16 mouse cellular contexts compared by ENCODE assay signal in the genomic region with DNA sequence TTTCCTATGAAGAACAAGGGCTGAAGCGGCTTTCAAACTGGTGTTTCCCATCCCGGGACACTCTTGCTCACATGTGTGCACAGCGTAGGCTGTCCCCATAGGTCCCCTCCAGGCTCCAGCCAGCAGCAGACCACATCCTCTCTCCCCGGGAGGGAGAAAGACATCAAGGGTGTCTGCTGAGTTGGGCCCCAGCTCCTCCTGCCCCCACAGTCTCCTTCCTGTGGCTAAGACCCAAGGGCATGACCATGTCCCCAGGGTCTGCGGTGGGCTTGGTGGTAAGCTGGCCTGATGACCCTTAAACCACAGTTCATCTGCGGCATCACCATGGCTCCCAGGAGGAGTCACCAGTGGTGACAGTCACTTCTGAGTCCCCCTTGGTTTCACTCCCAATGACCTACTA.
"Had no signal": no experiment of that assay in that cellular context is flagged by ENCODE, and none has a peak within 500 bp of the region (broad histone marks: within the 10 kb centered on the region; RNA-seq: fewer than 3 reads in every experiment).

No protein-coding gene starts in this region.

- H3K9ac ChIP-seq: limb, embryonic 13.5 days; liver, embryonic 13.5 days; lung, embryonic 14.5 days; midbrain, embryonic 12.5 days; midbrain, embryonic 15.5 days had no signal

- H3K4me1 ChIP-seq: liver, embryonic 13.5 days; midbrain, embryonic 12.5 days; midbrain, embryonic 15.5 days had no signal

- DNase-seq: kidney, adult 2 months; kidney, postnatal 10 days; kidney, postnatal 36 days; left cerebral cortex, postnatal 4 days; liver, embryonic 13.5 days; right cerebral cortex, postnatal 4 days; thymus, adult 2 months; thymus, postnatal 25 days had no signal

- H3K36me3 ChIP-seq: liver, embryonic 13.5 days; midbrain, embryonic 12.5 days; midbrain, embryonic 15.5 days had no signal

- H3K4me2 ChIP-seq: limb, embryonic 13.5 days; liver, embryonic 13.5 days; lung, embryonic 14.5 days; midbrain, embryonic 12.5 days; midbrain, embryonic 15.5 days had no signal

- ATAC-seq: intestine, postnatal 0 days; lung, postnatal 0 days; midbrain, embryonic 15.5 days had no signal

- H3K27me3 ChIP-seq: limb, embryonic 13.5 days; liver, embryonic 13.5 days; midbrain, embryonic 12.5 days; midbrain, embryonic 15.5 days had no signal

- H3K27ac ChIP-seq: limb, embryonic 13.5 days; liver, embryonic 13.5 days; macrophage; midbrain, embryonic 12.5 days; midbrain, embryonic 15.5 days; stomach, postnatal 0 days had no signal

- H3K4me3 ChIP-seq: limb, embryonic 13.5 days; liver, embryonic 13.5 days; midbrain, embryonic 12.5 days; midbrain, embryonic 15.5 days had no signal

- H3K9me3 ChIP-seq: limb, embryonic 13.5 days; liver, embryonic 13.5 days; midbrain, embryonic 12.5 days; midbrain, embryonic 15.5 days had no signal
